Mouse (Mus musculus) layer of hippocampus, adult 2 months (tissue): ENCODE measurements around the gene Sdk2. TPM values are rescaled to one million over a fixed set of nuclear protein-coding genes. Genes with fewer than 3 reads are reported as not detected.

Source experiments
- DNase-seq, 2 experiments: peaks; one replicate each; pipeline ENCODE4 v3.0.0; 2022; ENCODE audit warnings: low spot score in 2 of 2
- H3K27ac ChIP-seq: fragments of 200-600 bp; 2 replicates; pipeline ENCODE4 v1.8.1; 2022
- H3K4me3 ChIP-seq: fragments of 200-600 bp; 2 replicates; pipeline ENCODE4 v1.8.1; 2022; ENCODE audit warnings: mild to moderate bottlenecking
- CTCF ChIP-seq: fragments of 200-600 bp; conservative IDR thresholded peaks from 2 replicates; pipeline ENCODE4 v1.8.1; 2022; ENCODE audit warnings: antibody characterized with exemption, mild to moderate bottlenecking, moderate library complexity
- total RNA-seq, 2 experiments: library from RNA; stranded (reverse); gene quantifications; 2 replicates each; pipeline ENCODE4 v1.2.3; 2021

The Sdk2 gene
- total RNA-seq, 2 experiments from 2014 or later, result 22.2 to 24.8 TPM

DNA sequence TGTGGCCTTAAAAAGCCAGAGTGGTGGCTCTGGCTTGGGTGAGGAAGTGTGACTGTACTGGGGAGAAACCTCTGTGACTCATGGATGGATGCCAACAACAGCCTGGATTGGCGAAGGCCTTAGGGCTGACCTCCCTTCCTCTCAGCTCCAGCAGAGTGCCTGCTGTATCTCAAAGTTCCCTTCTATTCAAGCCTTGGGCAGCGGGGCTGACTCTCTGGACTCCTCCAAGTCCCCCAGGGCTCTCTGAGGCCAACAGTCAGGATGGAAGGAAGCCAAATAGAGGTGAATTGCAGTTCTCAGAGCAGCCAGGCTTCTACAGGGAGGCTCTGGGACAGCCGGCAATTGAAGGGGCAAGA, 94.4 kb downstream of the Sdk2 start:
- TF ChIP-seq CTCF, result no peak
- Histone ChIP-seq H3K4me3 (no peak overlapping the region), H3K27ac (0 out of 2 replicates have a peak overlapping the region, but pooled peaks have one; percentile 10)
- no peak for DNase-seq

DNA sequence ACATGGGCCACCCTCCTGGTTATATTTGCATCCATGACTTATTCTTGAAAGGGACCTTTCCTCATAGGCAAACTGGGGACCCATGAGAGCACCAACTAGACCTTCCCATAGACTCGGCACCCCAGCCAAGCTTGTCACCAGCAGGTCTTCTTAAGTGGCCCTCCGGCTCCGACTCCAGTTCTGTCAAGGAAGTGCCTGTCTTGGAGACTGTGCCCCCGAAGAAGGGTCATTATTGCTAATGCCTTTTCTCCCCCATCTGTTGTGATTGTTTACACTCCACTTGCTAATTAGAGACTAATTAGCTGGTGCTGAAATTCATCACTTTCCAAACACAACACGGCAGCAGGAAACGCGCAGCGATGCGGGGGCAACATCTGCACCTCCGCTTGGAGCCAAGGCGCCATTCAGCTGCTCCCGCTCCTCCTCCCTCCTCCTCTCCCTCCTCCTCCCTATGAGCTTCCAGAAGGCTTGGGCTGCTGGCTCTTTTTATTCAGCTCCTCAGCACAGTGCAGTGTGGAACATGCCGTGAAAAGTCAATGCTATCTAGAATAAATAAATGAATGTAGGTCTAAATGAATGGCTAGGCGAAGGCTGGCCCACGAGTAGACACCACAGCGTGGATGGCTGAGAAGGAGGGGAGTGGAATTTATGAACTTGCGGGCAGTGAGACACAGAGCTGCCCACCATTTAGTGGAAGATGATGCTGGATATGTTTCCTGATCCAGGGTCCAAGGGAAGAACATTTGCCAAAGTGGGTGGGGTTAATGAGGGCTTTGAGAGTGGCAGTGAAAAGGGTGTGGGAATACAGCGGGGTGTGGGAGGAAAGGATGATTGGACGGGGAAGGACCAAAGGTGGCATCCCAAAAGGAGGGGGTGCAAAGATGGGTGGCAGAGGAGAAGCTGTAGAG, 95.0 kb downstream of the Sdk2 start:
- Histone ChIP-seq H3K27ac (0 out of 2 replicates have a peak overlapping the region, but pooled peaks have one; percentile 10), H3K4me3 (peak overlapping the region; percentile 15; the same call in 1 of the 2 replicates)
- DNase-seq, result peak; percentile 70 to 82
- no peak for TF ChIP-seq CTCF

DNA sequence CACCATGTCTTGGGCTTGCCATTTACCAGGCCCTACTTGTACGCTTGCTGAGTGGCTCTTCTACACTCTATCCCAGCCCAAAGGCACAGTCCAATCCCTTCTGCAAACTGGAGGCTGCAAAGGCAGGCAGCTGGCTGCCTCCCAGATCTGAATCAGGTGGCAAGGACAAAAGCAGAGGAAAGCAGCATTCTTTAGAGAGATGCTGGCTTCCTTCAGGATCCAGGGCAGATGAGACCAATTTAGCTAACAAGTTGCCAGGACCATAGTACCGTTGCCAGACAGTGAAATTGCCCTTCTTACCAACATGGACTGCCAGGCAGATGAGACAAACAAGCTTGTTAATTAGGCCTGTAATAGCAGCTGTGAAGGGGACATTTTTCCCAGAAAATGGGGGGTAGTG, 96.8 kb downstream of the Sdk2 start:
- Histone ChIP-seq H3K4me3 (no peak overlapping the region), H3K27ac (no peak overlapping the region)
- no peak for TF ChIP-seq CTCF
- DNase-seq, result no peak

- no peak overlapping the region for H3K27ac ChIP-seq
- no peak overlapping the region for H3K4me3 ChIP-seq
- no peak for TF ChIP-seq CTCF
- no peak for DNase-seq
Observed at GRCm38 (mm10) chr11:113965214-113965613, 101.6 kb downstream of the Sdk2 start.

DNA sequence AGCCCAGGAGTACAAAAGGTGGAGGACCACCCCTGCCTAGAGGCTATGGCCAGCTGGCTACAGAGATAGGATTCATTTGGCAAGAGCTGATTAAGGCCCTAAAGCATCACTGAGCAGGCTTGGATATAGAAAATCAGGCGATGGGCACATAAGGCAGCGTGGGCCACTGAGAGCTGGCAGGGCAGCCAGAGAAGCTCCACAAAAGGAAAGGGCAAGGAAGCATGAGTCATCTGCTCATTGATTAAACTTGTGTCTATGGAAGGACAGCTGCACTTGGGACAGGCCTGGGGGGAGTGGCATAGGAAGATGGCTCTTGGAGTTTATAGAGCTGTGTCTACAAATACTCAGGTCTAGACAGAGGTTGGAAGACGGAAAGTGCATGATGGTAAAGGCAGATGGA, 104.1 kb downstream of the Sdk2 start:
- no peak overlapping the region for H3K27ac ChIP-seq
- no peak overlapping the region for H3K4me3 ChIP-seq
- no peak for TF ChIP-seq CTCF
- DNase-seq, result no peak

DNA sequence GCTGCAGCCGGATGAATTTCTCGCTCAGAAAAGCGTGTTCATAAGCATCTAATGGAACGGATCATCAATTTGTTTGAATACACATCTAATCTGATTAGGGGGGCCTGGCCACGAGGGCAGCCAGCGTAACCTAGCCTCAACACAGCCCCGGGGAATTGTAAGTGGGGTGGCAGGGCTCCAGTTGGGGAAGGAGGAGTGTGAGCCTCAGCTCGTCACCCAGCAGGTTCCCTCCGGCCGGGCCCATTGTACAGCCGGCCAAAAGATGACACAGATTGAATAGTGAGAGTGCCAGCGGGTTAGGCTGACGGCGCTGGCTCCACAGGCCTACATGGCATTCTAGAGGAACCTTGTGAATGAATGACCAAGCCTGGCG, 115.2 kb downstream of the Sdk2 start:
- Histone ChIP-seq H3K27ac (no peak overlapping the region), H3K4me3 (no peak overlapping the region; the same call in 1 of the 2 replicates)
- no peak for DNase-seq
- no peak for TF ChIP-seq CTCF

GRCm38 (mm10) chr11:113950904-113951615, 115.8 kb downstream of the Sdk2 start:
- H3K4me3 ChIP-seq, result no peak overlapping the region; the same call in 1 of the 2 replicates
- no peak for TF ChIP-seq CTCF
- no peak for DNase-seq
- no peak overlapping the region for H3K27ac ChIP-seq

- Histone ChIP-seq H3K4me3 (no peak overlapping the region), H3K27ac (no peak overlapping the region)
- DNase-seq, result peak; percentile 26 to 55
- TF ChIP-seq CTCF, result no peak
Observed at GRCm38 (mm10) chr11:113948676-113949075, 118.2 kb downstream of the Sdk2 start.

DNA sequence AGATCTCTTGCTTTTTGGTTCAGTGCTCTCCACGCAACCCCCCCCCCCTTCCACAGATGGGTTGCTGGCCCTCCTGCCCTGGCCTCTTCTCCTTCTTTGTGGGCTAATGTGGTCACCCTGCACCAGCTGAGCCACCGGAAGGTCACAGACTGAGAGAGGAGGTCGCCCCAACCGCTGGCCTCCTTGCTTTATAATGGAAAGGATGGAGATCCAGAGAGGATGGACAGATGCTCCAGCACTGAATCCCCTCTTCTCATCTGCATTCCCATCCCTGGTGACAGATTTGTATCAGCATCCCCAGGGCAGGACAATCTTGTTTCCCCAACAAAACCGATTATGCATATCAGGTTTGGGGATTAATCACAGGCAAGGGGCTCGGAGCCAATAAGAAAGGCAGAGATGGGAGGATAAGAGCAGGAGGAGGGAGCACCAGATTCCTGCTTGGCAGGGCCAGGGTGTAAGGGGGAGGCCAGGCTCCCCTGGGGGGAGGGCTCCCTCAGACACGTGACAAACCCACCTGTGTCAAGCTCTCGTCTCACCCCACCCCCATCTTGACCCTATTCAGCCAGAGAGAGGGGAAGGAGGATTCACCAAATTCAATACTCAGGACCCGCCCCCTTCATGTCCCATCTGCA, 124.6 kb downstream of the Sdk2 start:
- Histone ChIP-seq H3K4me3 (no peak overlapping the region), H3K27ac (no peak overlapping the region)
- TF ChIP-seq CTCF, result no peak
- DNase-seq, result no peak

- Histone ChIP-seq H3K27ac (no peak overlapping the region), H3K4me3 (no peak overlapping the region)
- TF ChIP-seq CTCF, result no peak
- DNase-seq, result no peak
Observed at GRCm38 (mm10) chr11:113933678-113934077, 133.2 kb downstream of the Sdk2 start.

DNA sequence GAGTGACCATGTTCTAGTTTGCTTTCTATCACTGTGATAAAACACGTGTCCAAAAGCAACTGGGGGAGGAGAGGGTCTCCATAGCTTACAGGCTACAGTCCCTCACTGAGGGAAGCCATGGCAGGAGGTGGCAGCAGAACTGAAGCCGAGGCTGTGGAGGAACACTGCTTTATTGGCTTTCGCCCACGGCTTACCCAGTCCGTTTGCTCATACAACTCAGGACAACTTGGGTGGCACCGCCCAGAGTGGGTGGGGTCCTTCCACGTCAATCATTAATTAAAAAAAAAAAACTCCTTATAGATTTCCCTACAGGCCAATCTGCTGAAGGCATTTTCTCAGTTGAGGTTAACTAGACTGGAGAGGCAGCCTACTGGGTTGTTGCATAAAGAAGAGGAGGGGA, 133.9 kb downstream of the Sdk2 start:
- no peak overlapping the region for H3K27ac ChIP-seq
- H3K4me3 ChIP-seq, result no peak overlapping the region
- no peak for TF ChIP-seq CTCF
- DNase-seq, result no peak

DNA sequence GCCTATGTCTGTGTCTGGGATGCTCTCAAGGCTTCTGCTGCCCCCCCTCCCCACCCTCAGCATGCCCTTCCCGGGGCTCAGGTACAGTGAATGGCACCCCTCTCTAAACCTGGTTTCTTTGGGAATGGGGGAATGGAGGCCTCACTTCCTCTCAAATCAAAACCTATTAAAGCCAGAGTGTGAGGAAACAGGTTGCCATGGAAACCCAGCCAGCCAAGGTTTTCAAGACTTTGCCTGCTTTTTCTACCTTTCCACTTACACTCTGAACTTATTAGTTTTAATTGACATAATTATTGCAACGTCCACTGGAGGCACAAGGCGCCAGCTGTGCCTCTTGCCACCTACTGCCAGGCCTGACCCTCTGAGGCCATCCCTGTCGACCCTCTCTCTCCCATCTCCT, 135.1 kb downstream of the Sdk2 start:
- Histone ChIP-seq H3K27ac (no peak overlapping the region), H3K4me3 (no peak overlapping the region)
- no peak for DNase-seq
- no peak for TF ChIP-seq CTCF

GRCm38 (mm10) chr11:113930112-113930511, 136.7 kb downstream of the Sdk2 start:
- Histone ChIP-seq H3K27ac (no peak overlapping the region), H3K4me3 (no peak overlapping the region)
- DNase-seq, result no peak
- TF ChIP-seq CTCF, result no peak

DNA sequence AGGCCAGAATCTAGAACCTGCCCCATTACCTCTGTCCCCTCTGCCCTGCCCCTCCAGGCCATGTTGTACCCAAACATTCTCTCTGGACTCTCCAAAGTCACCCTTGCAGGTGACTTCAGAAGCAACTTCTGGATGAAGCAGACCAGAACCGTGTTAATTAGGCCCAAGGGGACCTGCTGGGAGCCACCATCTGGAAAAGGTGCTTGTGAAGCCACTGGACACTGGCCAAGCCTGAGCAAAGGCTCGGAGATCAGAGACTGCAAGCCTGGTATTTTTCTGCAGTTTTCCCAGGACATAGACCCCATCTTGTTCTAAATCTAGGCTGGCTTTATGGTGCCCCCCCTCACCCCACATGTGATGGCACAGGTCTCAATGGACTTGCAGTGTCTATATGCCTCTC, 138.0 kb downstream of the Sdk2 start:
- no peak overlapping the region for H3K4me3 ChIP-seq
- no peak for DNase-seq
- peak overlapping the region; percentile 81 for H3K27ac ChIP-seq
- TF ChIP-seq CTCF, result no peak
